Mouse (Mus musculus): ENCODE measurements at regions not wholly inside any gene's neighbourhood (a gene's known extent, or its start where the extent isn't known, plus 50 kb on each side); places are given as distances from the start of the nearest gene placed in this dataset.

- H3K79me2 ChIP-seq (ENCODE audit: control insufficient read depth, insufficient read depth), result no peaks in the 10 kb centered on the region
- TF ChIP-seq CEBPB (IDR thresholded peaks at IDR 0.05; ENCODE audit: low read depth), result no peak
- no peak for TF ChIP-seq MYOD1 (IDR thresholded peaks at IDR 0.05; ENCODE audit: control insufficient read depth, insufficient read length, low read depth)
- TF ChIP-seq CTCF (IDR thresholded peaks at IDR 0.05; ENCODE audit: control insufficient read depth, insufficient read depth, insufficient read length), result no peak
- TF ChIP-seq USF1 (IDR thresholded peaks at IDR 0.05; ENCODE audit: low read depth), result no peak
- TF ChIP-seq MYOG (IDR thresholded peaks at IDR 0.05; ENCODE audit: control insufficient read depth, extremely low read depth, insufficient read length), result no peak
- TF ChIP-seq MAX (IDR thresholded peaks at IDR 0.05), result no peak
- TF ChIP-seq FOSL1 (IDR thresholded peaks at IDR 0.05; ENCODE audit: insufficient read depth, low read length, poor library complexity, severe bottlenecking), result no peak
- H3ac ChIP-seq (ENCODE audit: control insufficient read depth, insufficient read length, low read depth), result no peak overlapping the region
- H3K36me3 ChIP-seq (ENCODE audit: control insufficient read depth, insufficient read depth), result no peaks in the 10 kb centered on the region
- H3K4me3 ChIP-seq (ENCODE audit: insufficient read depth, poor library complexity, severe bottlenecking), result no peak overlapping the region
- H3K27me3 ChIP-seq (ENCODE audit: control insufficient read depth, insufficient read depth, insufficient read length), result no peaks in the 10 kb centered on the region
- no peaks in the 10 kb centered on the region for H3K79me3 ChIP-seq (ENCODE audit: low read depth)
These were observed 62.2 kb upstream of the Teddm2 start for GRCm38 (mm10) chr1:153962161-153962720.

- no peak for TF ChIP-seq CTCF (IDR thresholded peaks at IDR 0.05; ENCODE audit: control insufficient read depth, insufficient read depth, insufficient read length)
- no peak for TF ChIP-seq CEBPB (IDR thresholded peaks at IDR 0.05; ENCODE audit: low read depth)
- no peak for TF ChIP-seq MYOD1 (IDR thresholded peaks at IDR 0.05; ENCODE audit: control insufficient read depth, insufficient read length, low read depth)
- no peak for TF ChIP-seq USF1 (IDR thresholded peaks at IDR 0.05; ENCODE audit: low read depth)
- TF ChIP-seq MAX (IDR thresholded peaks at IDR 0.05), result no peak
- no peak for TF ChIP-seq FOSL1 (IDR thresholded peaks at IDR 0.05; ENCODE audit: insufficient read depth, low read length, poor library complexity, severe bottlenecking)
- TF ChIP-seq MYOG (IDR thresholded peaks at IDR 0.05; ENCODE audit: control insufficient read depth, extremely low read depth, insufficient read length), result no peak
- H3K36me3 ChIP-seq (ENCODE audit: control insufficient read depth, insufficient read depth), result no peaks in the 10 kb centered on the region
- H3K79me2 ChIP-seq (ENCODE audit: control insufficient read depth, insufficient read depth), result no peaks in the 10 kb centered on the region
- no peaks in the 10 kb centered on the region for H3K79me3 ChIP-seq (ENCODE audit: low read depth)
- H3K4me3 ChIP-seq (ENCODE audit: insufficient read depth, poor library complexity, severe bottlenecking), result no peak overlapping the region
- no peak overlapping the region for H3ac ChIP-seq (ENCODE audit: control insufficient read depth, insufficient read length, low read depth)
- no peaks in the 10 kb centered on the region for H3K27me3 ChIP-seq (ENCODE audit: control insufficient read depth, insufficient read depth, insufficient read length)
These were observed 63.8 kb upstream of the Teddm2 start for GRCm38 (mm10) chr1:153963744-153964342.

- Histone ChIP-seq H3K79me2 (ENCODE audit: control insufficient read depth, insufficient read depth) (no peaks in the 10 kb centered on the region), H3K36me3 (ENCODE audit: control insufficient read depth, insufficient read depth) (no peaks in the 10 kb centered on the region), H3K4me3 (ENCODE audit: insufficient read depth, poor library complexity, severe bottlenecking) (no peak overlapping the region)
These were observed 69.4 kb upstream of the Teddm2 start for GRCm38 (mm10) chr1:153969401-153969800.

GRCm38 (mm10) chr1:153974300-153974699 lies 74.3 kb upstream of the Teddm2 start:
- TF ChIP-seq MYOD1 (IDR thresholded peaks at IDR 0.05; ENCODE audit: control insufficient read depth, insufficient read length, low read depth) (no peak), CTCF (IDR thresholded peaks at IDR 0.05; ENCODE audit: control insufficient read depth, insufficient read depth, insufficient read length) (no peak), FOSL1 (IDR thresholded peaks at IDR 0.05; ENCODE audit: insufficient read depth, low read length, poor library complexity, severe bottlenecking) (no peak), MYOG (IDR thresholded peaks at IDR 0.05; ENCODE audit: control insufficient read depth, extremely low read depth, insufficient read length) (no peak), CEBPB (IDR thresholded peaks at IDR 0.05; ENCODE audit: low read depth) (no peak), USF1 (IDR thresholded peaks at IDR 0.05; ENCODE audit: low read depth) (no peak), MAX (IDR thresholded peaks at IDR 0.05) (no peak)
- H3ac ChIP-seq (ENCODE audit: control insufficient read depth, insufficient read length, low read depth), result no peak overlapping the region
- H3K4me3 ChIP-seq (ENCODE audit: insufficient read depth, poor library complexity, severe bottlenecking), result no peak overlapping the region
- H3K79me3 ChIP-seq (ENCODE audit: low read depth), result no peaks in the 10 kb centered on the region
- H3K27me3 ChIP-seq (ENCODE audit: control insufficient read depth, insufficient read depth, insufficient read length), result no peaks in the 10 kb centered on the region
- H3K36me3 ChIP-seq (ENCODE audit: control insufficient read depth, insufficient read depth), result no peaks in the 10 kb centered on the region
- H3K79me2 ChIP-seq (ENCODE audit: control insufficient read depth, insufficient read depth), result no peaks in the 10 kb centered on the region

More at GRCm38 (mm10) chr1:153969401-153969800, 69.4 kb upstream of the Teddm2 start:
- Histone ChIP-seq H3K27me3 (ENCODE audit: control insufficient read depth, insufficient read depth, insufficient read length) (no peaks in the 10 kb centered on the region), H3ac (ENCODE audit: control insufficient read depth, insufficient read length, low read depth) (no peak overlapping the region), H3K79me3 (ENCODE audit: low read depth) (no peaks in the 10 kb centered on the region)
- TF ChIP-seq MYOD1 (IDR thresholded peaks at IDR 0.05; ENCODE audit: control insufficient read depth, insufficient read length, low read depth) (peak; percentile 51), CEBPB (IDR thresholded peaks at IDR 0.05; ENCODE audit: low read depth) (no peak)

GRCm38 (mm10) chr1:153977963-153978726 lies 78.1 kb upstream of the Teddm2 start:
- no peaks in the 10 kb centered on the region for H3K36me3 ChIP-seq (ENCODE audit: control insufficient read depth, insufficient read depth)
- no peaks in the 10 kb centered on the region for H3K79me2 ChIP-seq (ENCODE audit: control insufficient read depth, insufficient read depth)
- TF ChIP-seq CTCF (IDR thresholded peaks at IDR 0.05; ENCODE audit: control insufficient read depth, insufficient read depth, insufficient read length) (no peak), MAX (IDR thresholded peaks at IDR 0.05) (no peak)
- no peak overlapping the region for H3ac ChIP-seq (ENCODE audit: control insufficient read depth, insufficient read length, low read depth)
- H3K79me3 ChIP-seq (ENCODE audit: low read depth), result no peaks in the 10 kb centered on the region
- H3K27me3 ChIP-seq (ENCODE audit: control insufficient read depth, insufficient read depth, insufficient read length), result no peaks in the 10 kb centered on the region
- no peak overlapping the region for H3K4me3 ChIP-seq (ENCODE audit: insufficient read depth, poor library complexity, severe bottlenecking)

GRCm38 (mm10) chr1:153980886-153981285 lies 80.9 kb upstream of the Teddm2 start:
- Histone ChIP-seq H3K79me2 (ENCODE audit: control insufficient read depth, insufficient read depth) (no peaks in the 10 kb centered on the region), H3K79me3 (ENCODE audit: low read depth) (no peaks in the 10 kb centered on the region), H3K36me3 (ENCODE audit: control insufficient read depth, insufficient read depth) (no peaks in the 10 kb centered on the region), H3K4me3 (ENCODE audit: insufficient read depth, poor library complexity, severe bottlenecking) (no peak overlapping the region), H3ac (ENCODE audit: control insufficient read depth, insufficient read length, low read depth) (no peak overlapping the region), H3K27me3 (ENCODE audit: control insufficient read depth, insufficient read depth, insufficient read length) (no peaks in the 10 kb centered on the region)
- TF ChIP-seq MYOD1 (IDR thresholded peaks at IDR 0.05; ENCODE audit: control insufficient read depth, insufficient read length, low read depth) (no peak), CTCF (IDR thresholded peaks at IDR 0.05; ENCODE audit: control insufficient read depth, insufficient read depth, insufficient read length) (no peak), CEBPB (IDR thresholded peaks at IDR 0.05; ENCODE audit: low read depth) (no peak), MAX (IDR thresholded peaks at IDR 0.05) (no peak), USF1 (IDR thresholded peaks at IDR 0.05; ENCODE audit: low read depth) (no peak), FOSL1 (IDR thresholded peaks at IDR 0.05; ENCODE audit: insufficient read depth, low read length, poor library complexity, severe bottlenecking) (no peak), MYOG (IDR thresholded peaks at IDR 0.05; ENCODE audit: control insufficient read depth, extremely low read depth, insufficient read length) (no peak)

Measured in C2C12 (cell line).